Mouse (Mus musculus): ENCODE results near the gene Tas2r138.

DNA sequence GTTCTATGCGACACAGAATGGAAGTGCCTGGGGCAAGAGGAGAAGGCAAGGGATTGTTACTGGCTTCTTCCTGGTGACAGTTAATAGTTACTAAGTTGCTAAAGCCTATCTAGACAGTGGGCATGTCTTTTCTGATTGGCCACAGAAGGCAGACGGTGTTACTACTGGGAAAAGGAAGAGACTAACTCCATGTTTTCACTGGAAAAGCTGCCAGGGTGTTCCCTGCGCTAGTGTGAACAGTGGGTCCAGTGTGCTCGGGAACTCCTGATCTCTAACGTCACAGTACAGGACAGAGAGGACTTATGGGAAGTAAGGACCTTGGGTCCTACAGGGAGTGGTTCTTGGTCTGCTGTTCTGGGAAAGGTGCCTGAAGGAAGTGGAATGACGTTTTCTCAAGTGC, 22.4 kb upstream of the Tas2r138 start:
- TF ChIP-seq MAX (IDR thresholded peaks at IDR 0.05) (no peak), CTCF (IDR thresholded peaks at IDR 0.05; ENCODE audit: control insufficient read depth, insufficient read depth, insufficient read length) (no peak), FOSL1 (IDR thresholded peaks at IDR 0.05; ENCODE audit: insufficient read depth, low read length, poor library complexity, severe bottlenecking) (no peak), MYOG (IDR thresholded peaks at IDR 0.05; ENCODE audit: control insufficient read depth, extremely low read depth, insufficient read length) (no peak), CEBPB (IDR thresholded peaks at IDR 0.05; ENCODE audit: low read depth) (no peak), MYOD1 (IDR thresholded peaks at IDR 0.05; ENCODE audit: control insufficient read depth, insufficient read length, low read depth) (no peak)
